Mouse (Mus musculus) stomach, postnatal 0 days (tissue): ENCODE measurements at regions not wholly inside any gene's neighbourhood (a gene's known extent, or its start where the extent isn't known, plus 50 kb on each side); places are given as distances from the start of the nearest gene placed in this dataset.

Experiments used
- CTCF ChIP-seq: IDR thresholded peaks from 2 replicates; pipeline ENCODE4 v1.5.1; 2016; ENCODE audit warnings: antibody characterized with exemption, low read depth, mild to moderate bottlenecking, moderate library complexity
- EP300 ChIP-seq: optimal IDR thresholded peaks from 2 replicates; pipeline ENCODE3; 2016; ENCODE audit warnings: antibody characterized with exemption

- TF ChIP-seq CTCF (no peak), EP300 (no peak)
Measured at GRCm38 (mm10) chr3:56393134-56393533, 209.6 kb upstream of the Nbea start.
